Mouse (Mus musculus) kidney, postnatal 10 days (tissue): Measurements from ENCODE around the gene Tubg2.
"Not testable (repeated sequence)": the region's sequence is repeated elsewhere in the genome, so short reads cannot be mapped to it uniquely, and the experiment has no call there.

ENCODE experiments used
- DNase-seq: peaks from one replicate; pipeline ENCODE4 v3.0.0; 2021; ENCODE audit warnings: mixed read lengths

The Tubg2 gene

GRCm38 (mm10) chr11:101155728-101156371 lies at the start of gene Tubg2:
Gene Tubg2 (plus strand): TSS chr11:101155907.
- peak; percentile 79 for DNase-seq

GRCm38 (mm10) chr11:101109351-101109750 lies 46.4 kb upstream of the Tubg2 start:
- no peak for DNase-seq

- DNase-seq, result no peak
These were observed 45.0 kb upstream of the Tubg2 start for GRCm38 (mm10) chr11:101110708-101111107.

- DNase-seq, result no peak
These were observed 44.5 kb upstream of the Tubg2 start for GRCm38 (mm10) chr11:101111178-101111577.

- DNase-seq, result no peak
These were observed 43.5 kb upstream of the Tubg2 start for GRCm38 (mm10) chr11:101112186-101112585.

GRCm38 (mm10) chr11:101115564-101115963 lies 40.1 kb upstream of the Tubg2 start:
- DNase-seq, result no peak

- no peak for DNase-seq
These were observed 37.6 kb upstream of the Tubg2 start for GRCm38 (mm10) chr11:101118105-101118504.

GRCm38 (mm10) chr11:101119131-101119760 lies 36.5 kb upstream of the Tubg2 start:
- DNase-seq, result peak; percentile 34

GRCm38 (mm10) chr11:101119761-101120544 lies 35.8 kb upstream of the Tubg2 start, which contains the start of the genes Retreg3 and Tubg1:
Gene Retreg3 (minus strand): TSS chr11:101119893.
Gene Tubg1 (plus strand): TSS chr11:101119938.
- DNase-seq, result peak; percentile 100

GRCm38 (mm10) chr11:101120545-101121188 lies 35.0 kb upstream of the Tubg2 start:
- DNase-seq, result no peak

GRCm38 (mm10) chr11:101124494-101124893 lies 31.2 kb upstream of the Tubg2 start:
- peak; percentile 33 for DNase-seq

- DNase-seq, result not testable (repeated sequence)
These were observed 30.7 kb upstream of the Tubg2 start for GRCm38 (mm10) chr11:101125008-101125407.

- peak; percentile 50 for DNase-seq
These were observed 28.6 kb upstream of the Tubg2 start for GRCm38 (mm10) chr11:101127075-101127474.

GRCm38 (mm10) chr11:101128996-101129577 lies 26.6 kb upstream of the Tubg2 start:
- no peak for DNase-seq

- peak; percentile 31 for DNase-seq
These were observed 25.5 kb upstream of the Tubg2 start for GRCm38 (mm10) chr11:101130056-101130756.

- no peak for DNase-seq
These were observed 24.5 kb upstream of the Tubg2 start for GRCm38 (mm10) chr11:101131187-101131586.

- peak; percentile 66 for DNase-seq
These were observed 24.0 kb upstream of the Tubg2 start for GRCm38 (mm10) chr11:101131701-101132100.

GRCm38 (mm10) chr11:101133037-101133436 lies 22.7 kb upstream of the Tubg2 start:
- DNase-seq, result peak; percentile 52

- no peak for DNase-seq
These were observed 21.4 kb upstream of the Tubg2 start for GRCm38 (mm10) chr11:101134217-101134865.

- DNase-seq, result no peak
These were observed 18.7 kb upstream of the Tubg2 start for GRCm38 (mm10) chr11:101137000-101137399.

- DNase-seq, result peak; percentile 84
These were observed 17.0 kb upstream of the Tubg2 start for GRCm38 (mm10) chr11:101138536-101139181.
